Mouse (Mus musculus) kidney, embryonic 16.5 days (tissue): ENCODE measurements around the gene Clip2. TPM values are rescaled to one million over a fixed set of nuclear protein-coding genes. Genes with fewer than 3 reads are reported as not detected.

Source experiments
- ATAC-seq: fragments of 200-750 bp; cut with Nextera tagmentation; 2 replicates; pipeline ENCODE4 v1.8.0; 2017; ENCODE audit warnings: moderate TSS enrichment; ENCODE audit not compliant: low FRiP score, low TSS enrichment
- H3K27ac ChIP-seq: fragments of 300-500 bp; sonication (generic); 2 replicates; pipeline ENCODE4 v1.5.1; 2014; ENCODE audit warnings: low read length
- H3K27me3 ChIP-seq: fragments of 300-500 bp; sonication (generic); 2 replicates; pipeline ENCODE4 v1.6.1; 2014; ENCODE audit warnings: low read length, control low read depth, mixed read lengths; ENCODE audit not compliant: insufficient read depth
- H3K36me3 ChIP-seq: fragments of 300-500 bp; sonication (generic); 2 replicates; pipeline ENCODE4 v1.6.1; 2014; ENCODE audit warnings: low read length, control low read depth, mixed read lengths; ENCODE audit not compliant: insufficient read depth
- H3K4me1 ChIP-seq: fragments of 300-500 bp; sonication (generic); 2 replicates; pipeline ENCODE4 v1.6.1; 2014; ENCODE audit warnings: low read length, control low read depth, mixed read lengths; ENCODE audit not compliant: insufficient read depth
- H3K4me2 ChIP-seq: fragments of 300-500 bp; sonication (generic); replicated peaks from 2 replicates; pipeline ENCODE4 v1.6.1; 2014; ENCODE audit warnings: low read depth, low read length
- H3K4me3 ChIP-seq: fragments of 300-500 bp; sonication (generic); 2 replicates; pipeline ENCODE4 v1.5.1; 2014; ENCODE audit warnings: mild to moderate bottlenecking, low read length
- H3K9ac ChIP-seq: fragments of 300-500 bp; sonication (generic); replicated peaks from 2 replicates; pipeline ENCODE4 v1.6.1; 2014; ENCODE audit warnings: low read length
- H3K9me3 ChIP-seq: fragments of 300-500 bp; sonication (generic); 2 replicates; pipeline ENCODE4 v1.6.1; 2016; ENCODE audit warnings: low read length, control low read depth
- WGBS: fragments of 180-500 bp; shearing (Covaris S2); extraction: QIAGEN DNeasy Blood & Tissue Kit; methylation state at CpG from one replicate; pipeline ENCODE4 v1.1.7; 2014; 5-methylcytosine and 5-hydroxymethylcytosine counted together
- polyA plus RNA-seq: library from polyadenylated mRNA; unstranded; fragments of >200 nt; fragmentation: Nextera tagmentation; extraction: Ambion mirVana; gene quantifications from 2 replicates; pipeline ENCODE4 v1.2.1, GENCODE M21; 2015

The Clip2 gene
- polyA plus RNA-seq, 1 experiment from 2014 or later = 4.1 TPM

GRCm38 (mm10) chr5:134497026-134497425 lies 55.2 kb downstream of the Clip2 start:
- H3K36me3 ChIP-seq = peaks cover 27% of the 10 kb centered on the region
- H3K27ac ChIP-seq = no peak overlapping the region
- H3K4me1 ChIP-seq = no peaks in the 10 kb centered on the region
- no peaks in the 10 kb centered on the region for H3K27me3 ChIP-seq
- no peak for ATAC-seq
- H3K4me2 ChIP-seq = no peak overlapping the region
- WGBS = 94% methylated on average over 5 of the region's 5 CpGs
- no peaks in the 10 kb centered on the region for H3K9me3 ChIP-seq
- H3K4me3 ChIP-seq = no peak overlapping the region
- H3K9ac ChIP-seq = no peak overlapping the region

GRCm38 (mm10) chr5:134495796-134496195 lies 56.4 kb downstream of the Clip2 start:
- Histone ChIP-seq H3K9me3 (no peaks in the 10 kb centered on the region), H3K36me3 (peaks cover 20% of the 10 kb centered on the region), H3K9ac (no peak overlapping the region), H3K4me2 (no peak overlapping the region), H3K27ac (no peak overlapping the region), H3K27me3 (no peaks in the 10 kb centered on the region), H3K4me3 (no peak overlapping the region), H3K4me1 (no peaks in the 10 kb centered on the region)
- ATAC-seq = no peak
- 83% methylated on average over 4 of the region's 4 CpGs for WGBS

GRCm38 (mm10) chr5:134494142-134494541 lies 58.1 kb downstream of the Clip2 start:
- no peak overlapping the region for H3K4me2 ChIP-seq
- no peaks in the 10 kb centered on the region for H3K9me3 ChIP-seq
- ATAC-seq = peak; percentile 40; the same call in 1 of the 2 replicates
- no peak overlapping the region for H3K9ac ChIP-seq
- H3K27ac ChIP-seq = no peak overlapping the region
- H3K4me1 ChIP-seq = peaks cover 5% of the 10 kb centered on the region
- no peak overlapping the region for H3K4me3 ChIP-seq
- peaks cover 21% of the 10 kb centered on the region for H3K36me3 ChIP-seq
- 52% methylated on average over 11 of the region's 11 CpGs for WGBS
- no peaks in the 10 kb centered on the region for H3K27me3 ChIP-seq

GRCm38 (mm10) chr5:134492956-134493355 lies 59.3 kb downstream of the Clip2 start:
- 98% methylated on average over 4 of the region's 4 CpGs for WGBS
- Histone ChIP-seq H3K27me3 (no peaks in the 10 kb centered on the region), H3K4me3 (no peak overlapping the region), H3K9me3 (no peaks in the 10 kb centered on the region), H3K4me2 (no peak overlapping the region), H3K27ac (no peak overlapping the region), H3K36me3 (peaks cover 21% of the 10 kb centered on the region), H3K4me1 (peaks cover 5% of the 10 kb centered on the region), H3K9ac (no peak overlapping the region)
- no peak for ATAC-seq

- Histone ChIP-seq H3K4me1 (peaks cover 5% of the 10 kb centered on the region), H3K36me3 (peaks cover 17% of the 10 kb centered on the region), H3K4me2 (no peak overlapping the region), H3K9ac (no peak overlapping the region), H3K27me3 (no peaks in the 10 kb centered on the region), H3K4me3 (no peak overlapping the region), H3K9me3 (no peaks in the 10 kb centered on the region), H3K27ac (no peak overlapping the region)
- WGBS = 32% methylated on average over 18 of the region's 18 CpGs
- ATAC-seq = peak; percentile 33; the same call in 1 of the 2 replicates
Observed at GRCm38 (mm10) chr5:134491712-134492417, 60.4 kb downstream of the Clip2 start.

- WGBS = 96% methylated on average over 2 of the region's 2 CpGs
Observed at GRCm38 (mm10) chr5:134491206-134491605, 61.0 kb downstream of the Clip2 start.

GRCm38 (mm10) chr5:134490465-134490864 lies 61.8 kb downstream of the Clip2 start:
- 89% methylated on average over 12 of the region's 12 CpGs for WGBS
- Histone ChIP-seq H3K36me3 (peaks cover 10% of the 10 kb centered on the region; the same call in 1 of the 2 replicates), H3K27ac (no peak overlapping the region), H3K9me3 (no peaks in the 10 kb centered on the region), H3K4me2 (no peak overlapping the region), H3K9ac (no peak overlapping the region), H3K27me3 (no peaks in the 10 kb centered on the region), H3K4me3 (no peak overlapping the region), H3K4me1 (peaks cover 5% of the 10 kb centered on the region)
- ATAC-seq = no peak

More at GRCm38 (mm10) chr5:134491206-134491605, 61.0 kb downstream of the Clip2 start:
- H3K27me3 ChIP-seq = no peaks in the 10 kb centered on the region
- H3K27ac ChIP-seq = no peak overlapping the region
- no peak overlapping the region for H3K4me3 ChIP-seq
- H3K36me3 ChIP-seq = peaks cover 10% of the 10 kb centered on the region; the same call in 1 of the 2 replicates
- H3K9ac ChIP-seq = no peak overlapping the region
- no peak for ATAC-seq
- peaks cover 5% of the 10 kb centered on the region for H3K4me1 ChIP-seq
- H3K4me2 ChIP-seq = no peak overlapping the region
- no peaks in the 10 kb centered on the region for H3K9me3 ChIP-seq

GRCm38 (mm10) chr5:134489583-134489982 lies 62.7 kb downstream of the Clip2 start:
- peaks cover 5% of the 10 kb centered on the region for H3K4me1 ChIP-seq
- H3K36me3 ChIP-seq = peaks cover 10% of the 10 kb centered on the region; the same call in 1 of the 2 replicates
- no peak overlapping the region for H3K4me2 ChIP-seq
- no peak for ATAC-seq
- no peaks in the 10 kb centered on the region for H3K27me3 ChIP-seq
- H3K27ac ChIP-seq = no peak overlapping the region
- WGBS = 44% methylated on average over 9 of the region's 9 CpGs
- no peaks in the 10 kb centered on the region for H3K9me3 ChIP-seq
- H3K9ac ChIP-seq = no peak overlapping the region
- no peak overlapping the region for H3K4me3 ChIP-seq

- Histone ChIP-seq H3K4me1 (peaks cover 5% of the 10 kb centered on the region), H3K36me3 (peaks cover 10% of the 10 kb centered on the region; the same call in 1 of the 2 replicates), H3K27ac (no peak overlapping the region), H3K4me3 (no peak overlapping the region), H3K9ac (no peak overlapping the region), H3K27me3 (no peaks in the 10 kb centered on the region), H3K4me2 (no peak overlapping the region), H3K9me3 (no peaks in the 10 kb centered on the region)
- 91% methylated on average over 4 of the region's 4 CpGs for WGBS
- ATAC-seq = no peak
Observed at GRCm38 (mm10) chr5:134488596-134488995, 63.6 kb downstream of the Clip2 start.

- no peaks in the 10 kb centered on the region for H3K9me3 ChIP-seq
- H3K4me2 ChIP-seq = no peak overlapping the region
- peaks cover 10% of the 10 kb centered on the region; the same call in 1 of the 2 replicates for H3K36me3 ChIP-seq
- 27% methylated on average over 10 of the region's 10 CpGs for WGBS
- no peak overlapping the region for H3K4me3 ChIP-seq
- no peak for ATAC-seq
- no peaks in the 10 kb centered on the region for H3K27me3 ChIP-seq
- H3K4me1 ChIP-seq = peaks cover 5% of the 10 kb centered on the region
- H3K27ac ChIP-seq = no peak overlapping the region
- no peak overlapping the region for H3K9ac ChIP-seq
Observed at GRCm38 (mm10) chr5:134488042-134488441, 64.2 kb downstream of the Clip2 start.
